Mouse (Mus musculus): ENCODE measurements around the gene Nolc1. TPM values are rescaled to one million over a fixed set of nuclear protein-coding genes. Genes with fewer than 3 reads are reported as not detected.
"Not testable (repeated sequence)": the region's sequence is repeated elsewhere in the genome, so short reads cannot be mapped to it uniquely, and the experiment has no call there.

Gene Nolc1
- polyA plus RNA-seq, 1 experiment from 2014 or later, result 66.3 TPM

- H3K27me3 ChIP-seq, result peaks cover 55% of the 10 kb centered on the region
- no peak for TF ChIP-seq CTCF (IDR thresholded peaks at IDR 0.05)
- ATAC-seq (no peak), DNase-seq (ENCODE audit: low read depth, low spot score) (no peak)
- in situ Hi-C loops (cut with MboI; ENCODE audit: low pct_unique_long_range_greater_than_20kb), result no loop called here
- ChIA-PET CTCF (no interaction called here), POLR2A (no interaction called here)
Measured at GRCm38 (mm10) chr19:46114617-46115016, 39.0 kb downstream of the Nolc1 start.

- ATAC-seq (no peak), DNase-seq (ENCODE audit: low read depth, low spot score) (no peak)
- TF ChIP-seq CTCF (IDR thresholded peaks at IDR 0.05), result no peak
- ChIA-PET POLR2A (interaction anchor here (0.6 kb wide), 1 partner anchor 32 kb away, joined by 3 read pairs; no protein-coding TSS in a partner anchor), CTCF (interaction anchor here (1.1 to 1.2 kb wide), 2 partner anchors 9 to 34 kb away, joined by 3 read pairs; no protein-coding TSS in a partner anchor)
- peaks cover 64% of the 10 kb centered on the region for H3K27me3 ChIP-seq
- in situ Hi-C loops (cut with MboI; ENCODE audit: low pct_unique_long_range_greater_than_20kb), result no loop called here
Measured at GRCm38 (mm10) chr19:46119458-46119857, 43.8 kb downstream of the Nolc1 start.

- POLR2A ChIA-PET, result no interaction called here
- in situ Hi-C loops (cut with MboI; ENCODE audit: low pct_unique_long_range_greater_than_20kb), result no loop called here
- peaks cover 66% of the 10 kb centered on the region for H3K27me3 ChIP-seq
Measured at GRCm38 (mm10) chr19:46120872-46121271, 45.2 kb downstream of the Nolc1 start.

GRCm38 (mm10) chr19:46123876-46124275, 48.2 kb downstream of the Nolc1 start:
- CTCF ChIA-PET, result no interaction called here
- in situ Hi-C loops (cut with MboI; ENCODE audit: low pct_unique_long_range_greater_than_20kb), result no loop called here
- POLR2A ChIA-PET, result no interaction called here
- no peak for ATAC-seq
- no peak for DNase-seq (ENCODE audit: low read depth, low spot score)
- TF ChIP-seq CTCF (IDR thresholded peaks at IDR 0.05), result no peak
- peaks cover 72% of the 10 kb centered on the region for H3K27me3 ChIP-seq

More at GRCm38 (mm10) chr19:46120872-46121271, 45.2 kb downstream of the Nolc1 start:
- ATAC-seq, result no peak
- no peak for DNase-seq (ENCODE audit: low read depth, low spot score)
- CTCF ChIA-PET, result interaction anchor here (1.1 kb wide), 1 partner anchor 138 kb away, joined by 3 read pairs; no protein-coding TSS in a partner anchor
- TF ChIP-seq CTCF (IDR thresholded peaks at IDR 0.05), result no peak

GRCm38 (mm10) chr19:46124651-46125050, 49.0 kb downstream of the Nolc1 start:
- no peak for DNase-seq (ENCODE audit: low read depth, low spot score)
- POLR2A ChIA-PET, result no interaction called here
- no peak for ATAC-seq
- CTCF ChIA-PET, result interaction anchor here (1.0 kb wide), 1 partner anchor 12 kb away, joined by 4 read pairs; no protein-coding TSS in a partner anchor
- in situ Hi-C loops (cut with MboI; ENCODE audit: low pct_unique_long_range_greater_than_20kb), result no loop called here
- peaks cover 64% of the 10 kb centered on the region for H3K27me3 ChIP-seq
- TF ChIP-seq CTCF (IDR thresholded peaks at IDR 0.05), result no peak

GRCm38 (mm10) chr19:46126301-46126700, 50.6 kb downstream of the Nolc1 start:
- DNase-seq (ENCODE audit: low read depth, low spot score), result no peak
- peaks cover 63% of the 10 kb centered on the region for H3K27me3 ChIP-seq
- no peak for TF ChIP-seq CTCF (IDR thresholded peaks at IDR 0.05)
- no peak for ATAC-seq
- in situ Hi-C loops (cut with MboI; ENCODE audit: low pct_unique_long_range_greater_than_20kb), result no loop called here
- POLR2A ChIA-PET, result no interaction called here
- CTCF ChIA-PET, result no interaction called here

GRCm38 (mm10) chr19:46129737-46130136, 54.1 kb downstream of the Nolc1 start:
- CTCF ChIA-PET; POLR2A ChIA-PET; DNase-seq (ENCODE audit: low read depth, low spot score); ATAC-seq: not testable (repeated sequence)
- in situ Hi-C loops (cut with MboI; ENCODE audit: low pct_unique_long_range_greater_than_20kb), result loop anchor here (10.0 kb wide), 1 partner anchor 235 kb away; no protein-coding TSS in a partner anchor
- H3K27me3 ChIP-seq, result peaks cover 64% of the 10 kb centered on the region

GRCm38 (mm10) chr19:46131283-46131682, 55.6 kb downstream of the Nolc1 start:
- ChIA-PET POLR2A (no interaction called here), CTCF (no interaction called here)
- DNase-seq (ENCODE audit: low read depth, low spot score) (no peak), ATAC-seq (no peak)
- H3K27me3 ChIP-seq, result peaks cover 56% of the 10 kb centered on the region
- in situ Hi-C loops (cut with MboI; ENCODE audit: low pct_unique_long_range_greater_than_20kb), result loop anchor here (10.0 kb wide), 1 partner anchor 234 kb away; no protein-coding TSS in a partner anchor
- no peak for TF ChIP-seq CTCF (IDR thresholded peaks at IDR 0.05)

GRCm38 (mm10) chr19:46131694-46132525, 56.2 kb downstream of the Nolc1 start, which contains the start of gene Elovl3:
Elovl3 (plus strand) TSS chr19:46131897.
- in situ Hi-C loops (cut with MboI; ENCODE audit: low pct_unique_long_range_greater_than_20kb), result loop anchor here (10.0 kb wide), 1 partner anchor 233 kb away; no protein-coding TSS in a partner anchor
- POLR2A ChIA-PET, result no interaction called here

GRCm38 (mm10) chr19:46132577-46132976, 56.9 kb downstream of the Nolc1 start:
- DNase-seq (ENCODE audit: low read depth, low spot score), result no peak
- in situ Hi-C loops (cut with MboI; ENCODE audit: low pct_unique_long_range_greater_than_20kb), result loop anchor here (10.0 kb wide), 1 partner anchor 232 kb away; no protein-coding TSS in a partner anchor
- POLR2A ChIA-PET, result no interaction called here
- ATAC-seq, result no peak
- CTCF ChIA-PET, result interaction anchor here (1.0 to 1.1 kb wide), 2 partner anchors 10 to 142 kb away, joined by 3 read pairs; no protein-coding TSS in a partner anchor
- H3K27me3 ChIP-seq, result peaks cover 55% of the 10 kb centered on the region
- no peak for TF ChIP-seq CTCF (IDR thresholded peaks at IDR 0.05)

More at GRCm38 (mm10) chr19:46131694-46132525, 56.2 kb downstream of the Nolc1 start, which contains the start of gene Elovl3:
- no peak for TF ChIP-seq CTCF (IDR thresholded peaks at IDR 0.05)
- peaks cover 53% of the 10 kb centered on the region for H3K27me3 ChIP-seq
- ATAC-seq, result no peak
- no peak for DNase-seq (ENCODE audit: low read depth, low spot score)
- CTCF ChIA-PET, result no interaction called here

Other genes with a start within 250 kb of the Nolc1 start
- 18.4 TPM for gene Armh3, start 77.4 kb upstream of the Nolc1 start, polyA plus RNA-seq (2021)
- gene Hps6, start 72.4 kb upstream of the Nolc1 start, polyA plus RNA-seq (2021), result 15.6 TPM
- gene Pprc1, start 31.0 kb upstream of the Nolc1 start, polyA plus RNA-seq (2021), result 33.2 TPM
- gene Ldb1, start 30.6 kb upstream of the Nolc1 start, polyA plus RNA-seq (2021), result 169 TPM
- gene Elovl3, start 56.0 kb downstream of the Nolc1 start, polyA plus RNA-seq (2021), result not detected
- not detected for gene Pitx3, start 72.5 kb downstream of the Nolc1 start, polyA plus RNA-seq (2021)
- gene Gbf1, start 76.6 kb downstream of the Nolc1 start, polyA plus RNA-seq (2021), result 55.0 TPM
- gene Nfkb2, start 228.5 kb downstream of the Nolc1 start, polyA plus RNA-seq (2021), result 48.2 TPM